Mouse (Mus musculus) megakaryocyte, embryonic 14.5 days (primary cell): ENCODE results near the gene Igsf11.

Source experiments
- FLI1 ChIP-seq: IDR thresholded peaks from 2 replicates; pipeline ENCODE4 v1.6.1; 2012; ENCODE audit warnings: low read length, inconsistent platforms, mixed read lengths
- GATA1 ChIP-seq: IDR thresholded peaks from 3 replicates; pipeline ENCODE4 v1.6.1; 2012; ENCODE audit warnings: mixed read lengths, low read length, inconsistent platforms, borderline replicate concordance

GRCm38 (mm10) chr16:39056961-39057360 lies 164.5 kb downstream of the Igsf11 start:
- TF ChIP-seq GATA1 (no peak), FLI1 (no peak)
